Mouse (Mus musculus) embryonic facial prominence, embryonic 11.5 days (tissue): Measurements from ENCODE around the gene Olfr314. TPM values are rescaled to one million over a fixed set of nuclear protein-coding genes. Genes with fewer than 3 reads are reported as not detected.
"Not testable (repeated sequence)": the region's sequence is repeated elsewhere in the genome, so short reads cannot be mapped to it uniquely, and the experiment has no call there.

ENCODE experiments used
- ATAC-seq: fragments of 200-750 bp; cut with Nextera tagmentation; replicated peaks from 2 replicates; pipeline ENCODE4 v1.8.0; 2017; ENCODE audit warnings: low read depth; ENCODE audit not compliant: insufficient number of reproducible peaks, low FRiP score, low TSS enrichment
- DNase-seq: peaks from one replicate; pipeline ENCODE4 v3.0.0-alpha.2; 2015; ENCODE audit warnings: low spot score
- H3K27ac ChIP-seq: fragments of 300-500 bp; sonication (generic); replicated peaks from 2 replicates; pipeline ENCODE4 v1.5.1; 2014; ENCODE audit warnings: mild to moderate bottlenecking, low read depth, low read length, control low read depth
- H3K27me3 ChIP-seq: fragments of 300-500 bp; sonication (generic); 2 replicates; pipeline ENCODE4 v1.6.1; 2014; ENCODE audit warnings: mild to moderate bottlenecking, low read length, moderate library complexity, mixed read lengths; ENCODE audit not compliant: control insufficient read depth, insufficient read depth
- H3K36me3 ChIP-seq: fragments of 300-500 bp; sonication (generic); replicated peaks from 2 replicates; pipeline ENCODE4 v1.6.1; 2014; ENCODE audit warnings: low read depth, mild to moderate bottlenecking, low read length, moderate library complexity, mixed read lengths; ENCODE audit not compliant: control insufficient read depth, insufficient read depth
- H3K4me1 ChIP-seq: fragments of 300-500 bp; sonication (generic); 2 replicates; pipeline ENCODE4 v1.6.1; 2014; ENCODE audit warnings: low read length, mixed read lengths; ENCODE audit not compliant: control insufficient read depth, insufficient read depth
- H3K4me2 ChIP-seq: fragments of 300-500 bp; sonication (generic); 2 replicates; pipeline ENCODE4 v1.6.1; 2014; ENCODE audit warnings: low read depth, mild to moderate bottlenecking, control low read depth, low read length, moderate library complexity
- H3K4me3 ChIP-seq: fragments of 300-500 bp; sonication (generic); 2 replicates; pipeline ENCODE4 v1.5.1; 2014; ENCODE audit warnings: low read depth, low read length, control low read depth
- H3K9ac ChIP-seq: fragments of 300-500 bp; sonication (generic); replicated peaks from 2 replicates; pipeline ENCODE4 v1.6.1; 2014; ENCODE audit warnings: mild to moderate bottlenecking, control low read depth, low read length
- H3K9me3 ChIP-seq: fragments of 300-500 bp; sonication (generic); replicated peaks from 2 replicates; pipeline ENCODE4 v1.6.1; 2016; ENCODE audit warnings: mild to moderate bottlenecking, low read length, inconsistent platforms, mixed read lengths; ENCODE audit not compliant: control insufficient read depth
- WGBS: fragments of 180-500 bp; shearing (Covaris S2); extraction: QIAGEN DNeasy Blood & Tissue Kit; methylation state at CpG from one replicate; pipeline ENCODE4 v1.1.7; 2014; 5-methylcytosine and 5-hydroxymethylcytosine counted together
- polyA plus RNA-seq: library from polyadenylated mRNA; unstranded; fragments of >200 nt; fragmentation: Nextera tagmentation; extraction: Ambion mirVana; gene quantifications from 2 replicates; pipeline ENCODE4 v1.2.1, GENCODE M21; 2014

The Olfr314 gene
- polyA plus RNA-seq, 1 experiment from 2014 or later, result not detected

DNA sequence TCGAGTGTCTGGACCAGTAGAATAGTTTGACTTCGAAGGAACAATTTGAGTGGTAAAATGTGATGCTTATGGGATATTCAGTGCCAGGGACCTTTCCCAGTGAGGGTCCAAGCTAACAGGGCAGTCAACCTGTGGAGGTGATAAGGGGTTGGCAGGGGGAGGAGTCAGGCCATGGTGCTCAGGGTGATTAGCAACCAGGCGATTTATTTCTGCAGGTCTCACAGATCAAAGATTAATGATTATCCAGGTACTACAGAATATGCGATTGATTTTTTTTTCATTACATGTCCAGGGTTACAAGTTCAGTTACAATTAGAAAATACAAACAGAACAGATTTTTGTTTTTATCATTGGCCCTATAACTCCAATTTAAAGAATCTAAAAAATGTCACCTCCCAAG lies 21.1 kb downstream of the Olfr314 start:
- ATAC-seq (no peak), DNase-seq (no peak)
- Histone ChIP-seq H3K4me2 (no peak overlapping the region), H3K4me3 (no peak overlapping the region), H3K36me3 (no peaks in the 10 kb centered on the region), H3K9me3 (no peaks in the 10 kb centered on the region), H3K27me3 (no peaks in the 10 kb centered on the region), H3K9ac (no peak overlapping the region), H3K4me1 (no peaks in the 10 kb centered on the region), H3K27ac (no peak overlapping the region)
- 76% methylated on average over 4 of the region's 4 CpGs for WGBS

DNA sequence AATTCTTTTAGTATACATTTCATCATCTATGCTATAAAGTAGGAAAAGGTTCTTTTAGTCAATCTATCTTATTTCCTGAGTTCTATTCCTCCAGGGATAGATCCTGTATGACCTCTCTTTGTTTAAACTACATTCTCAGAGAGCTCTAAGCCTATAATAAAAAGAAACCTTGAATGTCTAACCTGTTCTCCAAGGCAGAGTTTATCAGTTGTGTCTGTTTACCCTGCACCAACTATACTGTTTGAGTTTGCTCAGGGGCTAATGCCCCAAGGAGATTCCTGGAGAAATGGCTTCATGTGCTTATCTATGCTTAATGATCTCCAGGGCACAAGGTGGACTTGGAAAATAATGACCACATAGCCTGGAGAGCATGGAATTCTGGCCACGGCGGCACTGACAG lies 21.6 kb downstream of the Olfr314 start:
- H3K36me3 ChIP-seq, result no peaks in the 10 kb centered on the region

DNA sequence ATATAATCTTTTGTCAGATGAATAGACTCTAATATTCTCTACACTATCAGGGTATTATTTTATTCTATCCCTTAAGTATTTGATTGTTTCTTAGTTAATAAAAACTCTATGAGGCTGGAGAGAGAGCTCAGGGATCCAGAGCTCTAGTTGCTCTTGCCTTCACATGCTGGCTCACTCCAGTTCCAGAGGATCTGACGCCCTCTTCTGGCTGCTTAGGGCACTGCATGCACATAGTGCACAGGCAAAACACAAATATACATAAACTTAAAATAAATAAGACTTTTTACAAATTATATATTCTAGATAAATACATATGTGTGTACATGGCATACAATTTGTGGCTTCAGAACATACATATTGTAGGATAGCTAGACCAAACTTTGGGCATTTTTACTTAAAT lies 29.2 kb downstream of the Olfr314 start:
- Histone ChIP-seq H3K27me3 (no peaks in the 10 kb centered on the region), H3K4me3 (no peak overlapping the region), H3K4me1 (no peaks in the 10 kb centered on the region), H3K9ac (no peak overlapping the region), H3K27ac (no peak overlapping the region), H3K36me3 (no peaks in the 10 kb centered on the region), H3K9me3 (no peaks in the 10 kb centered on the region), H3K4me2 (no peak overlapping the region)
- DNase-seq (no peak), ATAC-seq (no peak)
- 0% methylated on average over 1 of the region's 1 CpGs for whole genome bisulfite sequencing

More for the DNA sequence above, 21.6 kb downstream of the Olfr314 start:
- no peaks in the 10 kb centered on the region for H3K9me3 ChIP-seq
- no peaks in the 10 kb centered on the region for H3K4me1 ChIP-seq
- H3K4me2 ChIP-seq, result no peak overlapping the region
- no peaks in the 10 kb centered on the region for H3K27me3 ChIP-seq
- no peak for ATAC-seq
- DNase-seq, result no peak
- no peak overlapping the region for H3K4me3 ChIP-seq
- no peak overlapping the region for H3K9ac ChIP-seq
- H3K27ac ChIP-seq, result no peak overlapping the region
- 83% methylated on average over 2 of the region's 2 CpGs for WGBS

DNA sequence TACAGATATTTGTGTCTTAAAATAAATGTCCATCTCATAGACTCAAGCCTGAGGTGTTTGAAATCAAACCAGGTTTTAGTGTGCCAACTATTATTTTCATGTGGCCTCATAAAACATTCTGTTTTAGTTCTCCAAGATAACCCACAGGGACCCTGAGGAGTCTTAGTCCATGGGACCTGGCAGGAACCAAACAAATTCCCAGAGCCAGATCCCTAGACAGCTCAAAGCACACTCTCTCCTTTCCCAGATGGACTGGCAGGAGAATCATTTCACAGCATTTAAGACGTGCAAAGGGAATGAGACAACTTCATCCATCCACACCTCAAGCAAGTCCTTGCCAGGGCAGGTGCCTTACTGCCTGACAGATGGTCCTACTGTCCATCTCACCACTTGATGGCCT lies 31.9 kb downstream of the Olfr314 start, which contains the start of gene Olfr313:
Gene Olfr313 (plus strand): TSS at position 301 of the 400 bp plus-strand sequence.
- H3K27me3 ChIP-seq, H3K27ac ChIP-seq, H3K4me3 ChIP-seq, DNase-seq, H3K36me3 ChIP-seq, H3K9ac ChIP-seq, H3K9me3 ChIP-seq, H3K4me2 ChIP-seq, H3K4me1 ChIP-seq, ATAC-seq: not testable (repeated sequence)
- WGBS, result 52% methylated on average over 1 of the region's 1 CpGs

DNA sequence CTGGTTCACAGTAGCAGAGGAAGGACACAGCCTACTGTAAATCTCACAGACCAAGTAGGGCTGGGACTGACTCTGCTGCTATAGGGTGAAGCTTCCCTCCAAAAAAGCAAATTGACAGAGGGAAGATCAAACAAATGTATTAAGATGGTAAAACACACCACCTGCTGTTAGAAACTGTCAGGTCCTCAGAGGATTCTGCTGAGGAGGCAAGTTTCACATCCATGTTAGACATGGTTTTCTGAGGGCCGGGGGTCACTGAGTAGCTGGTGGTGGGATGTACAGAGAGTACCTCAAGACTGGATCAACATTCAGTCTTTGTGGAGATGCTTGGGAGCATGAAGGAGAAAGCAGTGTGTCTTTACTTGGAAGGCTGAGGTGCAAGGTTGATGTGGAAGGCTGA lies 32.9 kb downstream of the Olfr314 start:
- no peak overlapping the region for H3K9ac ChIP-seq
- H3K27me3 ChIP-seq, result no peaks in the 10 kb centered on the region
- ATAC-seq, result no peak
- no peaks in the 10 kb centered on the region for H3K4me1 ChIP-seq
- DNase-seq, result no peak
- H3K36me3 ChIP-seq, result no peaks in the 10 kb centered on the region
- H3K4me3 ChIP-seq, result no peak overlapping the region
- WGBS, result 88% methylated on average over 1 of the region's 1 CpGs
- H3K27ac ChIP-seq, result no peak overlapping the region
- H3K9me3 ChIP-seq, result no peaks in the 10 kb centered on the region
- no peak overlapping the region for H3K4me2 ChIP-seq

DNA sequence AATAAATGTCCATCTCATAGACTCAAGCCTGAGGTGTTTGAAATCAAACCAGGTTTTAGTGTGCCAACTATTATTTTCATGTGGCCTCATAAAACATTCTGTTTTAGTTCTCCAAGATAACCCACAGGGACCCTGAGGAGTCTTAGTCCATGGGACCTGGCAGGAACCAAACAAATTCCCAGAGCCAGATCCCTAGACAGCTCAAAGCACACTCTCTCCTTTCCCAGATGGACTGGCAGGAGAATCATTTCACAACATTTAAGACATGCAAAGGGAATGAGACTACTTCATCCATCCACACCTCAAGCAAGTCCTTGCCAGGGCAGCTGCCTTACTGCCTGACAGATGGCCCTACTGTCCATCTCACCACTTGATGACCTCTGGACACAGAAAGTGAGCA lies 46.2 kb downstream of the Olfr314 start, which contains the start of gene Olfr312:
Gene Olfr312 (plus strand): TSS at position 301 of the 400 bp plus-strand sequence.
- not testable (repeated sequence) for DNase-seq, ATAC-seq, H3K9me3 ChIP-seq, H3K36me3 ChIP-seq, H3K4me3 ChIP-seq, H3K4me1 ChIP-seq, H3K4me2 ChIP-seq, H3K27ac ChIP-seq, H3K9ac ChIP-seq, H3K27me3 ChIP-seq

DNA sequence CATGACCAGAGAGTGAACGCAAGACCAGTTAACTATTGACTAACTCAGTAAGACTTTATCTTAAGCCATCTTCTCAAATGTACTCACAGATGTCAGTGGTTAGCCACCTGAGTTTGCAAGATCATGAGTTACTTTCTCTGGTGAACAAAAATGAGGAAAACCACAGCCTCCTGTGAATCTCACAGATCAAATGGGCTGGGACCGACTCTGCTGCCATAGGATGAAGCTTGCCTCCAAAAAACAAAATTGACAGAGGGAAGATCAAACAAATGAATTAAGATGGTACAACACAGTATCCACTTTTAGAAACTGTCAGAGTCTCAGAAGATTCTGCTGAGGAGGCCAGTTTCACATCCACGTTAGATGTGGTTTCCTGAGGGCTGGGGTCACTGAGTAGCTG lies 47.0 kb downstream of the Olfr314 start:
- H3K27ac ChIP-seq, result no peak overlapping the region
- H3K9me3 ChIP-seq, result no peaks in the 10 kb centered on the region
- ATAC-seq (no peak), DNase-seq (no peak)
- no peaks in the 10 kb centered on the region for H3K4me1 ChIP-seq
- H3K27me3 ChIP-seq, result no peaks in the 10 kb centered on the region
- H3K4me3 ChIP-seq, result no peak overlapping the region
- H3K36me3 ChIP-seq, result no peaks in the 10 kb centered on the region
- WGBS, result 85% methylated on average over 3 of the region's 3 CpGs
- H3K9ac ChIP-seq, result no peak overlapping the region
- no peak overlapping the region for H3K4me2 ChIP-seq

DNA sequence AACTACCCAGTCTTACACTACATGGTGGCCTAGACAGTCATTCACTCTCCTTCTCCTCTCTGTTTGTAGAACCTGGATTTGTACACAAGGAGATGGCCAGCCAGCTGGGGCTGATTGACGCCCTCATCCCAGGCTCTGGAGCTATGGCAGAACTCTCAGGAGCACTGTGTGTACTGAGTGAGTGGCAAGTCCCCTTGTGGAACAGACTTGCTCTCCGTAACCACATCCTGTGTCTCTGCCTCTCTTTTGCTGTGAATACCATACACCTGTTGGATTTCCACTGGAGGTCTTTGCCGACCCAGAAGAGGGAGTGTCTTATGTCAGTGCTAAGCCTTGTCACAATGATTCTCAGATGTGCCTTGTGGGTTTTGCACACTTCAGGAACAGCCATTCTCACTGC lies 49.8 kb downstream of the Olfr314 start:
- not testable (repeated sequence) for H3K4me2 ChIP-seq, H3K4me1 ChIP-seq, H3K36me3 ChIP-seq, H3K9me3 ChIP-seq, H3K27me3 ChIP-seq, H3K4me3 ChIP-seq, H3K9ac ChIP-seq, ATAC-seq, H3K27ac ChIP-seq, DNase-seq
- WGBS, result 77% methylated on average over 3 of the region's 3 CpGs
